ENCODE assay signal across 8 mouse cellular contexts in the genomic region with DNA sequence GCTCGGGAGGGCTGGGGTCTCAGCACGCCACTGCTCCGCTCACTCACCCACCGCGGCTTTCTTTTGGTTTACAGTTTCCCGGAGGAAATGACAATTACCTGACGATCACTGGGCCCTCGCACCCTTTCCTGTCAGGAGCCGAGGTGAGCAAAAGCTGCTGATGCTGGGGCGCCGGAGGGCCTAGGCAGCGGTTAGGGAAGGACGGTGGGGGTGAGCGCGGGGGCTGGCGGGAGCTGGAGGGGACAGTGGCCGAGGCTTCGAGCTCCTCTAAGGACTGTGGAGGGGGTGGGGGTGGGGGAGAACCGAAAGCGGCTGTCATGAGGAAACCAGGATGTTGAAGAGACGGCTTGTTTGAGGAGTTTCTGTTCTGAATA. TPM values are rescaled to one million over a fixed set of nuclear protein-coding genes. Genes with fewer than 3 reads are reported as not detected.
DNase-seq lines count a peak whose midpoint lies in the region; ATAC-seq and TF ChIP-seq lines count a peak whose summit lies in the region.

No protein-coding gene starts in this region.

- TF ChIP-seq CTCF in cerebellum, adult 2 months (IDR thresholded peaks at IDR 0.05; ENCODE audit: borderline replicate concordance, insufficient read depth, low read depth, low read length), result no peak

- no peaks in the 10 kb centered on the region for H3K27me3 ChIP-seq in cerebellum, adult 2 months (ENCODE audit: control insufficient read depth, insufficient read depth, low read length)
- H3K27me3 ChIP-seq in liver, embryonic 12.5 days (replicated peaks), result no peaks in the 10 kb centered on the region

- DNase-seq in cerebellum, adult 2 months, result no peak
- no peak for DNase-seq in cerebellum, adult 9-10 months
- DNase-seq in 3T3-L1 (ENCODE audit: low read depth, low spot score), result peak; percentile 22
- DNase-seq in frontal cortex, postnatal 25 days (ENCODE audit: low spot score in 2 of 2), result no peak
- DNase-seq in cerebellum, postnatal 14 days, result no peak
- no peak for DNase-seq in spleen, postnatal 14 days (ENCODE audit: low spot score in 2 of 2)

- peaks cover 17% of the 10 kb centered on the region; the same call in 1 of the 2 replicates for H3K36me3 ChIP-seq in liver, embryonic 12.5 days

- peak overlapping the region; percentile 81 for H3K4me2 ChIP-seq in liver, embryonic 12.5 days

- peak overlapping the region; percentile 97 for H3K9ac ChIP-seq in liver, embryonic 12.5 days

- 0 out of 2 replicates have a peak, but pooled peaks cover 3% of the 10 kb centered on the region for H3K4me1 ChIP-seq in cerebellum, adult 2 months (ENCODE audit: control insufficient read depth, insufficient read depth, low read length)
- peaks cover 34% of the 10 kb centered on the region for H3K4me1 ChIP-seq in liver, embryonic 12.5 days

- no peak for TF ChIP-seq POLR2A in cerebellum, adult 2 months (IDR thresholded peaks at IDR 0.05; ENCODE audit: borderline replicate concordance, insufficient read depth, low read length)

- WGBS in cerebellum, adult 2 months, result under 1% methylated on average over 18 of the region's 21 CpGs
- WGBS in liver, embryonic 12.5 days (ENCODE audit: insufficient replicate concordance), result 1% methylated on average over 21 of the region's 21 CpGs

- peak overlapping the region; percentile 97 for H3K4me3 ChIP-seq in cerebellum, adult 2 months (replicated peaks; ENCODE audit: insufficient read depth, low read depth, low read length)
- peak overlapping the region; percentile 87 for H3K4me3 ChIP-seq in liver, embryonic 12.5 days

- H3K9me3 ChIP-seq in liver, embryonic 12.5 days (replicated peaks), result no peaks in the 10 kb centered on the region

- no peak overlapping the region for H3K27ac ChIP-seq in cerebellum, adult 2 months (ENCODE audit: insufficient read depth, low read length)
- peak overlapping the region; percentile 92 for H3K27ac ChIP-seq in liver, embryonic 12.5 days

- ATAC-seq in erythroid progenitor cell, adult 5-6 weeks (replicated peaks; ENCODE audit: low FRiP score, poor library complexity, severe bottlenecking), result peak; percentile 32
- ATAC-seq in liver, embryonic 12.5 days, result no peak

RNA-seq across cellular contexts. Expression of gene Rab2b, which starts 0.4 kb away (rescaled TPM):
- polyA plus RNA-seq in cerebellum, adult 2 months (2012; rRNA removed), result 37.0 and 37.7 TPM in 2 replicates
- total RNA-seq in erythroid progenitor cell, adult 5-6 weeks (2015; ENCODE audit: low replicate concordance), result 5.4 and 6.3 TPM in 2 replicates
- total RNA-seq in erythroid progenitor cell, adult 5-6 weeks (2017; ENCODE audit: low replicate concordance), result 2.7 and 9.2 TPM in 2 replicates
- polyA plus RNA-seq in liver, embryonic 12.5 days (2016; fragmentation: Nextera tagmentation; extraction: Ambion mirVana), result 4.6 TPM in 2 replicates

RNA-seq across cellular contexts. Expression of gene Tox4, which starts 0.8 kb away (rescaled TPM):
- polyA plus RNA-seq in cerebellum, adult 2 months (2012; rRNA removed), result 40.2 and 45.2 TPM in 2 replicates
- 14.7 and 27.0 TPM in 2 replicates for total RNA-seq in erythroid progenitor cell, adult 5-6 weeks (2015; ENCODE audit: low replicate concordance)
- 20.1 and 20.3 TPM in 2 replicates for total RNA-seq in erythroid progenitor cell, adult 5-6 weeks (2017; ENCODE audit: low replicate concordance)
- polyA plus RNA-seq in liver, embryonic 12.5 days (2016; fragmentation: Nextera tagmentation; extraction: Ambion mirVana), result 26.5 and 26.7 TPM in 2 replicates

RNA-seq across cellular contexts. Expression of gene Chd8, which starts 22.2 kb away (rescaled TPM):
- polyA plus RNA-seq in cerebellum, adult 2 months (2012; rRNA removed), result 66.8 and 67.6 TPM in 2 replicates
- 53.0 and 95.2 TPM in 2 replicates for total RNA-seq in erythroid progenitor cell, adult 5-6 weeks (2015; ENCODE audit: low replicate concordance)
- 69.4 and 84.6 TPM in 2 replicates for total RNA-seq in erythroid progenitor cell, adult 5-6 weeks (2017; ENCODE audit: low replicate concordance)
- 20.8 and 20.9 TPM in 2 replicates for polyA plus RNA-seq in liver, embryonic 12.5 days (2016; fragmentation: Nextera tagmentation; extraction: Ambion mirVana)

RNA-seq across cellular contexts. Expression of gene Mettl3, which starts 25.2 kb away (rescaled TPM):
- polyA plus RNA-seq in cerebellum, adult 2 months (2012; rRNA removed), result 36.4 and 40.6 TPM in 2 replicates
- total RNA-seq in erythroid progenitor cell, adult 5-6 weeks (2015; ENCODE audit: low replicate concordance), result 12.2 and 24.9 TPM in 2 replicates
- total RNA-seq in erythroid progenitor cell, adult 5-6 weeks (2017; ENCODE audit: low replicate concordance), result 22.7 and 38.7 TPM in 2 replicates
- 26.8 and 28.6 TPM in 2 replicates for polyA plus RNA-seq in liver, embryonic 12.5 days (2016; fragmentation: Nextera tagmentation; extraction: Ambion mirVana)

RNA-seq across cellular contexts. Expression of gene Sall2, which starts 48.8 kb away (rescaled TPM):
- 60.0 TPM in 2 replicates for polyA plus RNA-seq in cerebellum, adult 2 months (2012; rRNA removed)
- total RNA-seq in erythroid progenitor cell, adult 5-6 weeks (2015; ENCODE audit: low replicate concordance), result 1.1 TPM in 1 of 2 replicates, not detected in the other
- 0.13 and 0.30 TPM in 2 replicates for total RNA-seq in erythroid progenitor cell, adult 5-6 weeks (2017; ENCODE audit: low replicate concordance)
- polyA plus RNA-seq in liver, embryonic 12.5 days (2016; fragmentation: Nextera tagmentation; extraction: Ambion mirVana), result 3.0 and 3.8 TPM in 2 replicates
